Mouse (Mus musculus): Measurements from ENCODE around the gene Camk1.

DNA sequence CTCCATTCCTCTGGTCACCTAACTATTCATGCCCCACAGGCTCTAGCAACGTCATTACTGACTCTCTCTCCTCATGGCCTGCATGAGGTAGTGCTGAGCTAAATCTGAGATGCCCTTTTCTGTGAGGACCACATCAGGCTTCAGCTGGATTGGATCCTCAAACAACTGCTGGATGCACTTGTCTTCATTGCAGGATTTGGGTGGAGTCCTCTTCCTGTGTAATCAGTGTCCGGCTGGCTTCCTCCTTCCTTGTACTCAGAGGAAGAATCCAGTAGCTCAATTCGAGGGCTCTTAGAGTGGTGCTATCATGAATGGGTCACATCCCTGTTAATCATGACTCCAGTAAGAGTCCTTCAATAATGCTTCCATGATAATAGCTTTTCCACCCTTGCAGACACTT is 9.9 kb upstream of the Camk1 start:
- TF ChIP-seq POLR2A (IDR thresholded peaks at IDR 0.05; ENCODE audit: extremely low read depth, insufficient read depth, low read length) (no peak), CTCF (IDR thresholded peaks at IDR 0.05; ENCODE audit: extremely low read depth, insufficient read depth, low read length) (no peak)

Measured in cortical plate, adult 2 months (tissue).